Mouse (Mus musculus) hindbrain, embryonic 15.5 days (tissue): ENCODE results near the gene Hmox2. TPM values are rescaled to one million over a fixed set of nuclear protein-coding genes. Genes with fewer than 3 reads are reported as not detected.
A peak's percentile ranks its signal among the peaks of the same experiment; 100 is the strongest.

Source experiments
- ATAC-seq: fragments of 200-750 bp; cut with Nextera tagmentation; 2 replicates; pipeline ENCODE4 v1.8.0; 2017; ENCODE audit warnings: low read depth, moderate number of reproducible peaks, moderate TSS enrichment; ENCODE audit not compliant: low FRiP score
- H3K27ac ChIP-seq: fragments of 300-500 bp; sonication (generic); replicated peaks from 2 replicates; pipeline ENCODE4 v1.5.1; 2015; ENCODE audit warnings: mild to moderate bottlenecking, inconsistent platforms
- H3K27me3 ChIP-seq: fragments of 300-500 bp; sonication (generic); 2 replicates; pipeline ENCODE4 v1.6.1; 2015; ENCODE audit warnings: control low read depth, inconsistent platforms
- H3K36me3 ChIP-seq: fragments of 300-500 bp; sonication (generic); 2 replicates; pipeline ENCODE4 v1.6.1; 2015; ENCODE audit warnings: control low read depth, inconsistent platforms
- H3K4me1 ChIP-seq: fragments of 300-500 bp; sonication (generic); replicated peaks from 2 replicates; pipeline ENCODE4 v1.6.1; 2015; ENCODE audit warnings: control low read depth, inconsistent platforms
- H3K4me2 ChIP-seq: fragments of 300-500 bp; sonication (generic); 2 replicates; pipeline ENCODE4 v1.6.1; 2015; ENCODE audit warnings: moderate library complexity, mild to moderate bottlenecking, inconsistent platforms
- H3K4me3 ChIP-seq: fragments of 300-500 bp; sonication (generic); 2 replicates; pipeline ENCODE4 v1.5.1; 2015; ENCODE audit warnings: mild to moderate bottlenecking, inconsistent platforms
- H3K9ac ChIP-seq: fragments of 300-500 bp; sonication (generic); 2 replicates; pipeline ENCODE4 v1.6.1; 2015; ENCODE audit warnings: inconsistent platforms
- H3K9me3 ChIP-seq: fragments of 300-500 bp; sonication (generic); 2 replicates; pipeline ENCODE4 v1.6.1; 2016; ENCODE audit warnings: control low read depth, inconsistent platforms
- WGBS: fragments of 180-500 bp; shearing (Covaris S2); methylation state at CpG from one replicate; pipeline ENCODE4 v1.1.7; 2015; 5-methylcytosine and 5-hydroxymethylcytosine counted together
- polyA plus RNA-seq: library from polyadenylated mRNA; unstranded; fragments of >200 nt; fragmentation: Nextera tagmentation; extraction: Ambion mirVana; gene quantifications from 2 replicates; pipeline ENCODE4 v1.2.1, GENCODE M21; 2015

Hmox2 gene
- polyA plus RNA-seq, 1 experiment from 2014 or later, result 109 TPM

DNA sequence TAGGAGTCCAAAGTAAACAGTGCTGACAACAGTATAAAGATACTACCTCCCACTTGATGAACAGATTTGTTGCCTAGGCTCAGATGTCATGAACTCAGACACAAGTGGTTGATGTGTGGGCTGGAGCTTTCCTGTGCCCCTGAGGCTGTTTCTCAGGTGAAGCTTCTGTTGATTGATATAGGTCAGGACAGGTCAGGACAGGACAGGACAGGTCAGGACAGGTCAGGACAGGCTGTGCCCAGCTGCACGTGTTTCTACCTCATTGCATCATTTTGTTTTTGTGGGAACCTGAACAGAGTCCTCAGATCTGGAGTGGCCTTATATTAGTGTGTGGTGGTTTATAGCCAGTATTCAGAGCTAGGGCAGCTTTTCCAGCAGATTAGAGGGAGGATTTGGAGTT, 23.5 kb upstream of the Hmox2 start:
- ATAC-seq, result no peak
- WGBS, result 66% methylated on average over 1 of the region's 1 CpGs
- no peak overlapping the region for H3K9ac ChIP-seq

GRCm38 (mm10) chr16:4705541-4705940, 20.6 kb upstream of the Hmox2 start:
- no peak for ATAC-seq
- peaks cover 63% of the 10 kb centered on the region for H3K36me3 ChIP-seq
- no peaks in the 10 kb centered on the region for H3K4me1 ChIP-seq
- no peak overlapping the region for H3K9ac ChIP-seq
- no peak overlapping the region for H3K4me2 ChIP-seq
- no peak overlapping the region for H3K4me3 ChIP-seq
- 78% methylated on average over 4 of the region's 4 CpGs for WGBS
- H3K9me3 ChIP-seq, result no peaks in the 10 kb centered on the region
- H3K27me3 ChIP-seq, result no peaks in the 10 kb centered on the region
- no peak overlapping the region for H3K27ac ChIP-seq

More for the DNA sequence above, 23.5 kb upstream of the Hmox2 start:
- Histone ChIP-seq H3K4me3 (no peak overlapping the region), H3K27ac (no peak overlapping the region), H3K9me3 (no peaks in the 10 kb centered on the region), H3K4me1 (no peaks in the 10 kb centered on the region), H3K36me3 (peaks cover 82% of the 10 kb centered on the region), H3K27me3 (no peaks in the 10 kb centered on the region), H3K4me2 (no peak overlapping the region)

DNA sequence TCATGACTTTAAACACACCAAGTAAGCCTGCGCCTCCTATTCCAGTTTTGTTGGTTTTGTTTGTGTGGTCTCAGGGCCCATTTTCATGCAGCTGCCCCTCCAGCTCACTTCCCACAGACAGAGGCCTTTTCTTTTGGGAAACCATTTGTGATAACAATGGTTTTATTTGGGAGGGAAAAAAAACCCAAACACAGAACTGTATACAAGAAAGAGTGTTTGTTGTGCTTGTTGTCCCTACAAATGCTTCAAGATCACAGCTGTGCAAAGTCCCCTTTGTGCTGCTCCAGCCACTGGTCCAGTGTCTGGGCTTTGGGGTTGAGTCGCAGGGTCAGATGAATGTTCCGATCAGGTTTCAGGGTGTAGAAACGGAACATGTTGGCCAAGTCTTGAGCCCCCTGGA, 15.0 kb upstream of the Hmox2 start:
- 89% methylated on average over 4 of the region's 4 CpGs for WGBS
- no peaks in the 10 kb centered on the region for H3K9me3 ChIP-seq
- no peaks in the 10 kb centered on the region for H3K4me1 ChIP-seq
- ATAC-seq, result no peak
- no peak overlapping the region for H3K9ac ChIP-seq
- H3K36me3 ChIP-seq, result peaks cover 47% of the 10 kb centered on the region
- H3K4me3 ChIP-seq, result no peak overlapping the region
- H3K27me3 ChIP-seq, result no peaks in the 10 kb centered on the region
- no peak overlapping the region for H3K4me2 ChIP-seq
- H3K27ac ChIP-seq, result no peak overlapping the region

DNA sequence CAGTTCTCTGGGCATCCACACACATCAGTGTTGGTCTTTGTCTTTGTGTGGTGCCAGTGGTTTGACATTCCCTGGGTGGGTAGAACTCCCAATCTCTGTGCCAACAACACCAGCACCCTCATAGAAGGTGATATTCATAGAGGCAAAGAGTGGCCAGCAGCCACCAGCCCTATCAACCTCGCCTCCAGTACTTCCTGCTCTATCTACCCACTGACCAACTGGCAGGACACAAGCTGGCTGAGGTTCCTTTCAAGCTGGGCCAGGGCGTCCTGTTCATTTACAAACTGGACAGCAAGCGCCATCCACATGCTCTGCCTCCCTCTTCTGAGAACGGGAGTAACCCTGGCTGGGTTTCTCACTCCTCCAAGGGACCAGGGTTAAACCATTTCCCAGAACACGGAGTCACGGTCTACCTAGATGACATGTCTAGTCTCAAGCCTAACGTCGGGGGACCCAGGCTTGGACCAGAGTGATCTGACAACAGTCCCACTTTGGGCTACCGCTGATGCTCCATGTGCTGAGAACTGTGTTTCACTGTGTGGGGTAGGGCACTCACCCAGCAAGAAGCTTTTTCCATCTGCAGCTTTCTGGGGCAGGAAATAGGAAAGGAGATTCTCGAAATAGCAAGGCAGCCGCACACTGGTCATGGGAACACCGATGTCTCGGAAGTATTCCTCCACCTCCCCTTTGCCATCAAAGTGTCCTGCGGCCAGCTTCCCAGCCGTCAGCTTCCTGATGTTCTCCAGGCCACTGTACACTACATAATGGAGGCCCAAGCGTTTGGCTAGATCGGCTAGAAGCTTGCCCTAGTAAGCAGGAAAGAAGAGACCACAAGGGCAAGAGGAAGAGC, 12.1 kb upstream of the Hmox2 start:
- Histone ChIP-seq H3K4me1 (peaks cover 9% of the 10 kb centered on the region; the same call in 1 of the 2 replicates), H3K9ac (no peak overlapping the region), H3K27me3 (no peaks in the 10 kb centered on the region), H3K4me2 (no peak overlapping the region), H3K27ac (no peak overlapping the region), H3K9me3 (no peaks in the 10 kb centered on the region), H3K4me3 (no peak overlapping the region), H3K36me3 (peaks cover 28% of the 10 kb centered on the region)
- no peak for ATAC-seq
- WGBS, result 91% methylated on average over 17 of the region's 17 CpGs

GRCm38 (mm10) chr16:4717866-4718265, 8.3 kb upstream of the Hmox2 start:
- Histone ChIP-seq H3K4me1 (peaks cover 12% of the 10 kb centered on the region; the same call in 1 of the 2 replicates), H3K4me3 (peak overlapping the region; percentile 73), H3K27me3 (no peaks in the 10 kb centered on the region), H3K9ac (peak overlapping the region; percentile 64; the same call in 1 of the 2 replicates), H3K9me3 (no peaks in the 10 kb centered on the region), H3K36me3 (peaks cover 18% of the 10 kb centered on the region), H3K4me2 (peak overlapping the region; percentile 67), H3K27ac (no peak overlapping the region)
- WGBS, result 59% methylated on average over 3 of the region's 3 CpGs
- ATAC-seq, result no peak

DNA sequence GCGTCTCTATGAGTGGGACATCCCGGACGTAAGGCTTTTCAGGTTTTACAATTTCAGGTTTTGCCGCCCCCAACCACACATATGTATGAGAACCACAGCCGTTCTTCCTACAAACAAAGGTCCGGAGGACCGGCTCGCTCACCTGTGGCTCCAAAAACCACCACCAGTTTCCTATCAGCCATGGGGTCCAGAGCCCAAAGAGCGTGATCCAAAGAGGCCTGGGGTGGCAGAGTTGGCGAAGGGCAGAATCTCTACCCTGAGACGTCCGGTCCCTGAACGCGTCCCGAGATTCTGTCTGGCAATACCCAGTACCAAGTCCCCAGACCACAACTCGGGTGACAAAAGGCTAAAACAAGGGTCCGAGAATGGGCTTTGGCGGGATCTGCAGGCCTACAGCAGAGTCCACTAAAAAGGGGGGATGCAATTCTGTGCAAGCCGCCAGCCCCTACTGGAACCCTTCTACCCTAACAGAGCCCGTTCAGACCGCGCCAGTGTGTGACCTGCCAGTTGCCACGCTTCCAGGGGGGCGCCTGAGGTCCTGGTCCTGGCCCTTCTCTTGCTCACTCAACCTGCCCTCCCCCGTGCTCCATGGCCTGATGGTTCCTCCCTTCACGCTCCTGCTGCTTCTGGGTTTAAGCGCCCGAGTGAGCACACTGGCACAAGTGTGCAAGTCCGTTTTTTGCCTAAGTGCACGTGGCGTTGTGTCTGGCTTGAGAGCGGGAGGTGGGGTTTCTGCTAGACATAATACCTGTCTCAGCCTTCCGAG, 7.2 kb upstream of the Hmox2 start, which contains the start of gene Nmral1:
Gene Nmral1 (minus strand): TSS at position 604 of the 766 bp plus-strand sequence.
- ATAC-seq, result peak; percentile 92
- Histone ChIP-seq H3K36me3 (peaks cover 10% of the 10 kb centered on the region), H3K4me2 (peak within 1 kb of the TSS; percentile 67), H3K4me1 (peaks cover 12% of the 10 kb centered on the region; the same call in 1 of the 2 replicates), H3K27ac (peak within 1 kb of the TSS; percentile 86), H3K4me3 (peak within 1 kb of the TSS; percentile 73), H3K27me3 (no peaks in the 10 kb centered on the region), H3K9me3 (no peaks in the 10 kb centered on the region), H3K9ac (peak within 1 kb of the TSS; percentile 64)
- WGBS, result 10% methylated on average over 33 of the region's 33 CpGs

GRCm38 (mm10) chr16:4722128-4722914, 3.8 kb upstream of the Hmox2 start:
- Histone ChIP-seq H3K4me1 (peaks cover 19% of the 10 kb centered on the region), H3K36me3 (no peaks in the 10 kb centered on the region), H3K9ac (no peak overlapping the region), H3K4me3 (no peak overlapping the region), H3K4me2 (no peak overlapping the region), H3K27ac (no peak overlapping the region), H3K9me3 (no peaks in the 10 kb centered on the region), H3K27me3 (no peaks in the 10 kb centered on the region)
- no peak for ATAC-seq
- WGBS, result 81% methylated on average over 7 of the region's 7 CpGs

- Histone ChIP-seq H3K27me3 (no peaks in the 10 kb centered on the region), H3K36me3 (no peaks in the 10 kb centered on the region), H3K9me3 (no peaks in the 10 kb centered on the region), H3K27ac (no peak overlapping the region), H3K9ac (no peak overlapping the region), H3K4me3 (no peak overlapping the region), H3K4me1 (peaks cover 19% of the 10 kb centered on the region), H3K4me2 (no peak overlapping the region)
- ATAC-seq, result no peak
- WGBS, result 72% methylated on average over 3 of the region's 3 CpGs
Measured at GRCm38 (mm10) chr16:4722915-4723209, 3.3 kb upstream of the Hmox2 start.

- Histone ChIP-seq H3K27ac (no peak overlapping the region), H3K4me2 (no peak overlapping the region)
Measured at GRCm38 (mm10) chr16:4725266-4725665, 895 bp upstream of the Hmox2 start.

GRCm38 (mm10) chr16:4726528-4727128, 467 bp downstream of the Hmox2 start:
- no peaks in the 10 kb centered on the region for H3K36me3 ChIP-seq
- peak overlapping the region; percentile 98 for H3K4me3 ChIP-seq
- peak overlapping the region; percentile 83 for H3K27ac ChIP-seq
- H3K9me3 ChIP-seq, result no peaks in the 10 kb centered on the region
- no peaks in the 10 kb centered on the region for H3K27me3 ChIP-seq
- H3K4me1 ChIP-seq, result peaks cover 24% of the 10 kb centered on the region
- H3K9ac ChIP-seq, result peak overlapping the region; percentile 95
- ATAC-seq, result peak; percentile 14
- WGBS, result under 1% methylated on average over 35 of the region's 40 CpGs
- peak overlapping the region; percentile 88 for H3K4me2 ChIP-seq

More at GRCm38 (mm10) chr16:4725266-4725665, 895 bp upstream of the Hmox2 start:
- H3K4me1 ChIP-seq, result peaks cover 17% of the 10 kb centered on the region
- H3K9me3 ChIP-seq, result no peaks in the 10 kb centered on the region
- no peak overlapping the region for H3K9ac ChIP-seq
- no peak overlapping the region for H3K4me3 ChIP-seq
- H3K36me3 ChIP-seq, result no peaks in the 10 kb centered on the region
- no peaks in the 10 kb centered on the region for H3K27me3 ChIP-seq
- 85% methylated on average over 4 of the region's 4 CpGs for WGBS
- no peak for ATAC-seq

DNA sequence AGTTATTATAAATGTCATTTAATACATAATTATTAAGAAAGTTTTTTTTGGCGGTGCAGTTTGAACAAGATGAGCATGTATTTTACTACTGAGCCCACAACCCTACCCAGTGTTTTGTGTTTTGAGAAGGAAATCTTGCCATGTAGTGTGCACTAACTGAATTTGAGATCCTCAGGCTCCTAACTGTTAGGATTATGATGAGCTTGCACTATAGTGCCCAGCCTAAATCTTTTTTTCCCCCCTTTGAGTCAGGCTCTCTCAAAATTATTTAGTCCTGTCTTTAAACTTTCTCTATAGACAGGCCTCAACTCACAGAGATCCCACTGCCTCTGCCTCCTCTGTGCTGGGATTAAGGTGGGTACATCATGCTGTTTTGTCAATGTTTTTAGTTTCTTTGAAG, 1.4 kb downstream of the Hmox2 start:
- Histone ChIP-seq H3K36me3 (no peaks in the 10 kb centered on the region), H3K4me1 (peaks cover 24% of the 10 kb centered on the region), H3K27me3 (no peaks in the 10 kb centered on the region), H3K27ac (no peak overlapping the region), H3K9me3 (no peaks in the 10 kb centered on the region), H3K4me2 (peak overlapping the region; percentile 88), H3K9ac (no peak overlapping the region), H3K4me3 (peak overlapping the region; percentile 98; the same call in 1 of the 2 replicates)
- 95% methylated on average over 1 of the region's 1 CpGs for WGBS
- no peak for ATAC-seq
